Mouse (Mus musculus) left cerebral cortex, postnatal 4 days (tissue): ENCODE results near the gene Cldn17. TPM values are rescaled to one million over a fixed set of nuclear protein-coding genes. Genes with fewer than 3 reads are reported as not detected.

ENCODE experiments used
- DNase-seq: peaks from one replicate; pipeline ENCODE4 v3.0.0-alpha.2; 2022
- intact Hi-C: fragments of 180-260 bp; cut with DNase I; formaldehyde crosslinking; loops from one replicate; pipeline ENCODE4 v1.15.1; 2025
- total RNA-seq, 2 experiments: library from RNA; stranded (reverse); gene quantifications; 2 replicates each; pipeline ENCODE4 v1.2.3; 2021

Gene Cldn17
- not detected for total RNA-seq

DNA sequence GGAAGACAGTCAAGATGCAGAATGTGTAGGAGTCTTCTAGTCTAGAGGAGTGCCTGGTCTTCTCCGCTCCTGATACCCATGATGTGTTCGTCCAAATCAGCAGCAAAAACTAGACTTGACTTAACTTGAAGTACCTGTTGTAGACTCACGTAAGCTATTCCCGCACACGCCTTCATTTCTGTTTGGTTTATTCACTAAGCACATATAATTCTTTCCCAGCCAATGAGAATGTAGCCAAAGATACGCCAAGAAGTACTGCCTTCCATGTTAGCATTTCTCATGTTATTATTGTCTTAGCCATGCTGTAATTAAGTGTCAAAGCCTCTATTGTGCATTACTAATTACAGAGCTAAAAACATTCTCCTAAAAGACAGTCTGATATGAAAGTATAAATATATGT is at the start of gene Cldn17:
Gene Cldn17, minus strand, starts transcription at position 101 of the 400 bp plus-strand sequence.
- intact Hi-C loops = no loop called here
- DNase-seq = no peak

DNA sequence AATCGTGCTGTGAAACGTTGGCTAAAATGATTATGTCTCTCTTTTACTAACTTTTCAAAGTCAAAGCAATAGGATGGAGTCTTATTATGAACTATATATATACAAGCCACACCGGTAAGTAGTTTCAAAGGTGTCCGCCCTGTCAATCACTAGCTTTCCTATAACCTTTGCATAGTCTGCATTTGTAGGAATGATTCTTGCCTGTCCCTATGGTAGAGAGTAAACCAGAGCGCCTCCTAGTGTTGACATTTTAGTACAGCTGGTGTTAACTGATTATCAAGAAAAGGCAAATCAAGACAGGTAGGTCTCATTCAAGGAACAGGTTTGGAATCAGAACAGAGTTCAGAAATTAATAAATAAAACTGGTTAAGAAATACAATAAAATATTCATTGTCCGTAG is 35.7 kb upstream of the Cldn17 start:
- intact Hi-C loops = no loop called here
- peak; percentile 13 for DNase-seq

DNA sequence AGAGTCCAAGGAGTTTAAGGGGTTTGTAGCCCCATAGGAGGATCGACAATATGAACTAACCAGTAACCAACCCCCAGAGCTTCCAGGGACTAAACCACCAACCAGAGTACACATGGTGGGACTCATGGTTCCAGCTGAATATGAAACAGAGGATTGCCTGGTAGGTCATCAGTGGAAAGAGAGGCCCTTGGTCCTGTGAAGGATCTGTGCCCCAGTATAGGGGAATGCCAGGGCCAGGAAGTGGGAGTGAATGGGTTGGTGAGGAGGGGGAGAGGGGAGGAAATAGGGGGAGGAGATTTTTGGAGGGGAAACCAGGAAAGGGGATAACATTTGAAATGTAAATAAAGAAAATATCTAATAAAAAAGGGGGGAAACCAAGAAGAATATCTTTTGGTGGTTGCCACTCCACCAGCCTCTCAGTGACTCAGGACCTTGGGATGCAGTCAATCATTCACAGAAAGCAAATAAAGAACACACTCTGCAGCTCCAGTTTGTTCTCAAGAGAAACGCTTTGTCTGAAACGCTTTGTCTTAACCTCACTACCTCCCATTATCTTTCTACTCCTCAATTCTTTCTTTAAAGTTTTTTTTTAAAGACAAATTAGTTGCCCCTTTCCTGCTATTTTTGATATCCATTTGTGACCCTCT is 33.2 kb upstream of the Cldn17 start:
- intact Hi-C loops = no loop called here
- no peak for DNase-seq

DNA sequence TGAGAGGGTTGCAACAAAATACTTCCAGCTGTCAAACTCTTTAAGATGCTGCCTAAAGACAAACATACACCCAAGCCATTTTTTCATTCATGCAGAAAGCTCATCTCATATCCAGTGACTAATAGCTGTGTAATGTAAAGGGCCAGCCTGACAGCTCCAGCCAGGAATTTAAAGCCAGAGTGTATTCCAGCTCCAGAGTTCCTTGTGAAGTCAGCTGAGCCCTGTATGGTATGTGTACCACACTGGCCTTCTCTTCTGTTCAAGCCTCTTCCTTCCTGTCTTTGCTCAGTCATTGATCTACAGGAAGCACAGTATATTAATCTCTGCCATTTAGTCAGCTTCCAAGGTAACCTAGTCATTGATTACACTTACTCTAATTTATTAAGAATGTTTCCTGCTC is 4.6 kb upstream of the Cldn17 start:
- intact Hi-C loops = no loop called here
- DNase-seq = no peak

DNA sequence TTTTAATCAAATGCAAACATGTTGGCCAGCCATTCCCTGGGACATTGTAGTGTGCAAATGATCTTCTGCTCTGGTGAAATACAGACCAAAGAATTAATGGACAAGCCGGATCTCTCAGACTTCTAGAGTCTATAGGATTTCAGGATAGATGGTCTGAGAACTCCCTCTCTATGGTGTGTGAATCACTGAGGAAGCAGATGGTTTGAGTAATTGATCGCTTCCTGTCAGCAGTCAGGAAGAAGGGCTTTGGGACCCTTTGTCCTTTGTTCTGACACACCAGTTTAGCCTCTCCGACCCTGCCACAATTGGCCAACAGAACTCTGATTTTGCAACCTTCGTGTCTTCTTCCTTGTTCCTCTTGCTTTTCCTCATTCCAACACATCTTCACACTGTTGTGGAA is 1.4 kb upstream of the Cldn17 start:
- intact Hi-C loops = no loop called here
- DNase-seq = no peak

DNA sequence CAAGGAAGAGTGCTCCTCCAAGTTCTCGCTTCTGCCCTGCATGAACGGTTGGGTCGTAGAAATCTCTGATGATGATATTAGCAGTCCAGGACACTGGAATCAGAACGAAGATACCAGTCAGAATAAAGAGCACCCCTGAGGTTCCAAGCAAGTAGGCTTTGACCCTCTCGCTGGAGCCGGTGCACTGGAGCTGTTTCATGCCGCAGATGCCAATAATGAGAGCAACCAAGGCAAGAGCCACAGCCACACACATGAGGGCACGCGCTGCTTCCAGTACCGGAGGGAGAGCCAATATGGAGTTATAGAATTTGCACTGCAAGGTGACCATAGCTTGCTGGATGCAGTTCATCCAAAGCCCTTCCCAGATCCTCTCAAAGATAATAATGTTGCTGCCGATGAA is 440 bp downstream of the Cldn17 start:
- intact Hi-C loops = no loop called here
- no peak for DNase-seq

DNA sequence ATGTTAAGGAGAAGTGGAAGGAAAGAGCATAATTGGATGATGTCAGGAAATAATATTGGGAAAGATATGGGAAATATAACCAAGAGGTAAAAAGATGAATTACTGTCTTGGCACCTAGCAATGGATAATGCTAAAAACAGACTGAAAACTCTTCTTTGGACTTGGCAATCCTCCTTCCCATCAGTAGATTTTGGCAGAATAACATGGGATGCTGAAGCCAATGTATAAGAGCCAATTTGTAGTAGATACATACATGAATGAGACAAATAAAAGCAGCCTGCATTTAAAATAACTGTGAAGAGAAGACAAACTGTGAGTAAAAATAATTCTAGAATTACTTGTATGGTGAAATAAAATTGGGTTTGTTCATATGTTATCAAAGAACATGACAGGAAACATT is 18.7 kb downstream of the Cldn17 start:
- intact Hi-C loops = no loop called here
- no peak for DNase-seq

DNA sequence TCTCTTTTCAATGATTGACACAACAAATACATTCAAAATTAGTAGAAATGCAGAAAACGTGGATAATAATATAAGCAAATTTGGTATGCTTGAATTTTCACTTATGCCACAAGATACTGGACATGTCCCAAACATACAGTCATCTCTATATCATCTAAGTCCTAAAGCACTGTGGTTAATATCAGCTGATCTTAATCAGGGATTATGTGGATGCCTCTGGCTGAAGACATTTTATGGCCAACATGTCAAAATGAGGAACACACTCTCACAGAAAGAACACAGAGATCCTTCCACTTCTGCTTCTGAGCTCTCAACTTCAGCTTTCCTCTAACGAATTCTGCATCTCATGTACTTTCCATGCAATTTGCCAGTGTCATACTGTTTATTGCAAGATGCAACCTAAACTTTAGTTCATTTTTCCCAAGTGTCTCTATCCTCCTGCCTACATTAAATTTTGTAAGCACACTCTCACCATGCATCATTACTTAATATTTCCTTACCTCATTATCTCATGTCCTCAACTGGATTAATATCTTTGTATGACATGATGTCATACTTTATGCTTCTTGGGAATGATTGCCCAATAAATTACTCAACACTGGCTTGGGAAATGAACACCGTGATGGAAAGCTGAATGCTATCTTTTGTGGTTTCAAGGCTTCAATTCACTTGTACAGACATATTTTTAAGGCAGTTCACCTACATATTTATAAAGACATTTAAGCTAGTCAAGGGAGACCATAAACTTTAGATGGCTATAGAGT is 26.6 kb downstream of the Cldn17 start:
- intact Hi-C loops = no loop called here
- DNase-seq = no peak

DNA sequence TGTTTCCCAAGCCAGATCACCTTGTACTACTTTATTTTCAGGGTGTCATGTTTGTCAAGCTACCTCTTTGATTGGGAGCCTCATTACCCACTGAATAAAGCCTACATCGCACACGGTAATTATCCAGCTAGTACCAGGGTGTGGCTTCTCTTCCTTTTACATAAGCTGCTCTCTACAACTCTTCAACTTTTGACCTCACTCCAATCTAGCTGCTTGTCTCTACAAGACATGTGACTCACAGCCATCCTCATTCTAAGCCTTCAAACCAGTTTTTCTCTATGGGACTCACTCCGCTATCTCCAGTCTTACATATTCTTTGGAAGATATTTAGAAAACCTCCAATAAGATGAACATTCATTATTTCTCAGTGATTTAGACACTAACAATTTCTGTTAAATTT is 43.5 kb downstream of the Cldn17 start:
- intact Hi-C loops = no loop called here
- no peak for DNase-seq

Other genes with a start within 250 kb of the Cldn17 start
- gene Grik1, start 216.7 kb downstream of the Cldn17 start, total RNA-seq = 10 to 100 TPM; 37.9 to 45.2 TPM
- gene Cldn8, start 56.2 kb upstream of the Cldn17 start, total RNA-seq = under 1 TPM in 1 of 2 experiments, not detected in 1; 0.28 TPM
- not detected for gene Krtap24-1, start 105.3 kb upstream of the Cldn17 start, total RNA-seq
- not detected for gene 2310079G19Rik, start 120.7 kb upstream of the Cldn17 start, total RNA-seq
- not detected for gene Krtap26-1, start 140.8 kb upstream of the Cldn17 start, total RNA-seq
- not detected for gene Krtap27-1, start 164.7 kb upstream of the Cldn17 start, total RNA-seq
- not detected for gene 2310061N02Rik, start 201.0 kb upstream of the Cldn17 start, total RNA-seq
- not detected for gene Krtap13-1, start 221.9 kb upstream of the Cldn17 start, total RNA-seq
- gene Krtap13, start 244.7 kb upstream of the Cldn17 start, total RNA-seq = not detected